In the genomic region with DNA sequence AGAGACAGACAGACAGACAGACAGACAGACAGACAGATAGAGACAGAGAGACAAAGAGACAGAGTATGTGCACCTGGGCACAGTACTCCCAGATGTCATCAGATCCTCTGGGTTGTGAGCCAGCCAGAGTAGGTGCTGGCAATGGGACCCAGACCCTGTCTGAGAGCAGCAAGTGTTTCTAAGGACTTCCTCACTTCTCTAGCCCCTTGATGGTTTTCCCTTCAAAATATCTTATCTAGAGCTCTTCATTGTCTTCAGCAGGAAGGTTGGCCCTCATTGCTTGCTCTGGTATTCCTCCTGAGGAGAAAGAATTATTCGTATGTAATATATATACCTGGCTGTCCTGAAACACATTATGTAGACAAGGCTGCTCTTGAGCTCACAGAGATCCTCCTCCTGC, we compare ENCODE assay signal across 51 mouse cellular contexts. TPM values are rescaled to one million over a fixed set of nuclear protein-coding genes. Genes with fewer than 3 reads are reported as not detected.
"Had no signal": no experiment of that assay in that cellular context is flagged by ENCODE, and none has a peak within 500 bp of the region (broad histone marks: within the 10 kb centered on the region; RNA-seq: fewer than 3 reads in every experiment).

No protein-coding gene starts in this region.

- H3K36me3 ChIP-seq: heart, embryonic 12.5 days; heart, embryonic 13.5 days; heart, embryonic 15.5 days; hindbrain, embryonic 10.5 days; hindbrain, embryonic 12.5 days; hindbrain, embryonic 13.5 days; hindbrain, embryonic 15.5 days; intestine, embryonic 15.5 days; kidney, embryonic 15.5 days had no signal

- DNase-seq: heart, postnatal 10 days; heart, postnatal 14 days; heart, postnatal 36 days; heart, postnatal 4 days; kidney, adult 11 months; kidney, adult 18-20 months; kidney, adult 2 months; kidney, adult 8-10 months; kidney, adult 9 months; kidney, postnatal 10 days; kidney, postnatal 14 days; kidney, postnatal 25 days; kidney, postnatal 36 days; kidney, postnatal 4 days; layer of hippocampus, adult 9-11 months; layer of hippocampus, postnatal 36 days had no signal

- H3K27ac ChIP-seq: heart, embryonic 13.5 days; heart, embryonic 15.5 days; hindbrain, embryonic 12.5 days; hindbrain, embryonic 13.5 days; hindbrain, embryonic 14.5 days; hindbrain, embryonic 15.5 days; hindbrain, postnatal 0 days; intestine, embryonic 15.5 days; kidney, embryonic 15.5 days; kidney, postnatal 0 days; layer of hippocampus, adult 2 months; left cerebral cortex, adult 2 months had no signal

- H3K9ac ChIP-seq: heart, embryonic 12.5 days; heart, embryonic 13.5 days; heart, embryonic 15.5 days; hindbrain, embryonic 12.5 days; hindbrain, embryonic 13.5 days; hindbrain, embryonic 14.5 days; hindbrain, embryonic 15.5 days; intestine, embryonic 15.5 days; kidney, embryonic 15.5 days had no signal

- H3K4me3 ChIP-seq: heart, embryonic 12.5 days; heart, embryonic 13.5 days; heart, embryonic 15.5 days; hindbrain, embryonic 10.5 days; hindbrain, embryonic 12.5 days; hindbrain, embryonic 13.5 days; hindbrain, embryonic 15.5 days; intestine, embryonic 15.5 days; kidney, embryonic 15.5 days; layer of hippocampus, adult 2 months; left cerebral cortex, adult 2 months had no signal

- H3K9me3 ChIP-seq: heart, embryonic 12.5 days; heart, embryonic 13.5 days; heart, embryonic 15.5 days; hindbrain, embryonic 10.5 days; hindbrain, embryonic 12.5 days; hindbrain, embryonic 13.5 days; hindbrain, embryonic 15.5 days; intestine, embryonic 15.5 days; kidney, embryonic 15.5 days had no signal

- H3K27me3 ChIP-seq: heart, embryonic 12.5 days; heart, embryonic 13.5 days; heart, embryonic 15.5 days; hindbrain, embryonic 12.5 days; hindbrain, embryonic 13.5 days; hindbrain, embryonic 15.5 days; intestine, embryonic 15.5 days; kidney, embryonic 15.5 days had no signal

- H3K4me1 ChIP-seq: intestine, embryonic 15.5 days had no signal

RNA-seq across cellular contexts. Expression of a gene that starts 14.2 kb away (rescaled TPM):
- total RNA-seq: heart, postnatal 10 days; heart, postnatal 14 days; heart, postnatal 25 days; hematopoietic stem cell, adult 5-6 weeks had no signal
- polyA plus RNA-seq: inflammation-experienced regulatory T-cells, adult 6 months had no signal

RNA-seq across cellular contexts. Expression of a gene that starts 18.0 kb away (rescaled TPM):
- total RNA-seq: heart, postnatal 10 days; heart, postnatal 14 days; heart, postnatal 25 days; heart, postnatal 36 days; heart, postnatal 4 days; hematopoietic stem cell, adult 5-6 weeks; hindbrain, postnatal 0 days; layer of hippocampus, adult 18-20 months; layer of hippocampus, adult 2 months; layer of hippocampus, adult 8-10 months; layer of hippocampus, postnatal 10 days; layer of hippocampus, postnatal 14 days; layer of hippocampus, postnatal 25 days; layer of hippocampus, postnatal 36 days; left cerebral cortex, adult 18-20 months; left cerebral cortex, adult 2 months; left cerebral cortex, adult 8-10 months had no signal
- polyA plus RNA-seq: heart, embryonic 12.5 days; heart, embryonic 13.5 days; heart, embryonic 14.5 days; heart, embryonic 15.5 days; heart, embryonic 16.5 days; heart, postnatal 0 days; hindbrain, embryonic 10.5 days; hindbrain, embryonic 11.5 days; hindbrain, embryonic 12.5 days; hindbrain, embryonic 13.5 days; hindbrain, embryonic 14.5 days; hindbrain, embryonic 15.5 days; hindbrain, embryonic 16.5 days; hindbrain, postnatal 0 days; inflammation-experienced regulatory T-cells, adult 6 months; intestine, embryonic 14.5 days; intestine, embryonic 15.5 days; intestine, embryonic 16.5 days; intestine, postnatal 0 days; kidney, adult 2 months; kidney, embryonic 14.5 days; kidney, embryonic 15.5 days; kidney, embryonic 16.5 days; kidney, postnatal 0 days; large intestine, adult 2 months had no signal
